In genomic region chr4:69628908-69629307, GRCm38 (mm10) we compare ENCODE assay signal across 16 mouse cellular contexts.
DNase-seq lines count a peak whose midpoint lies in the region; ATAC-seq lines count a peak whose summit lies in the region.
"Had no signal": no experiment of that assay in that cellular context is flagged by ENCODE, and none has a peak within 500 bp of the region (broad histone marks: within the 10 kb centered on the region; RNA-seq: fewer than 3 reads in every experiment).

No protein-coding gene starts in this region.

- no peaks in the 10 kb centered on the region for H3K36me3 ChIP-seq in forebrain, embryonic 13.5 days (ENCODE audit: poor library complexity, severe bottlenecking)
- no peaks in the 10 kb centered on the region for H3K36me3 ChIP-seq in forebrain, embryonic 15.5 days
- H3K36me3 ChIP-seq: embryonic facial prominence, embryonic 13.5 days; heart, embryonic 12.5 days; liver, embryonic 13.5 days had no signal

- H3K9me3 ChIP-seq in forebrain, embryonic 13.5 days (replicated peaks), result no peaks in the 10 kb centered on the region
- no peaks in the 10 kb centered on the region for H3K9me3 ChIP-seq in forebrain, embryonic 15.5 days
- H3K9me3 ChIP-seq: embryonic facial prominence, embryonic 13.5 days; heart, embryonic 12.5 days; liver, embryonic 13.5 days; megakaryocyte, embryonic 14.5 days had no signal

- intact Hi-C loops in heart, postnatal 25 days (cut with DNase I), result no loop called here

- H3K27me3 ChIP-seq in forebrain, embryonic 13.5 days, result no peaks in the 10 kb centered on the region
- no peaks in the 10 kb centered on the region for H3K27me3 ChIP-seq in forebrain, embryonic 15.5 days
- H3K27me3 ChIP-seq: embryonic facial prominence, embryonic 13.5 days; heart, embryonic 12.5 days; liver, embryonic 13.5 days; megakaryocyte, embryonic 14.5 days had no signal

- H3K27ac ChIP-seq in forebrain, embryonic 13.5 days, result no peak overlapping the region
- no peak overlapping the region for H3K27ac ChIP-seq in forebrain, embryonic 15.5 days (replicated peaks)
- H3K27ac ChIP-seq: embryonic facial prominence, embryonic 13.5 days; liver, embryonic 13.5 days had no signal

- H3K9ac ChIP-seq in forebrain, embryonic 13.5 days, result no peak overlapping the region
- no peak overlapping the region for H3K9ac ChIP-seq in forebrain, embryonic 15.5 days (replicated peaks)
- H3K9ac ChIP-seq: embryonic facial prominence, embryonic 13.5 days; heart, embryonic 12.5 days; liver, embryonic 13.5 days had no signal

- H3K4me3 ChIP-seq in forebrain, embryonic 13.5 days, result no peak overlapping the region
- no peak overlapping the region for H3K4me3 ChIP-seq in forebrain, embryonic 15.5 days
- H3K4me3 ChIP-seq: embryonic facial prominence, embryonic 13.5 days; heart, embryonic 12.5 days; liver, embryonic 13.5 days; megakaryocyte, embryonic 14.5 days had no signal

- WGBS in forebrain, embryonic 13.5 days, result 48% methylated on average over 2 of the region's 2 CpGs
- 34% methylated on average over 2 of the region's 2 CpGs for WGBS in forebrain, embryonic 15.5 days

- H3K4me1 ChIP-seq in forebrain, embryonic 13.5 days, result no peaks in the 10 kb centered on the region
- no peaks in the 10 kb centered on the region for H3K4me1 ChIP-seq in forebrain, embryonic 15.5 days
- H3K4me1 ChIP-seq: embryonic facial prominence, embryonic 13.5 days; heart, embryonic 12.5 days; liver, embryonic 13.5 days; megakaryocyte, embryonic 14.5 days had no signal

- ATAC-seq in forebrain, embryonic 13.5 days, result 0 out of 2 replicates have a peak, but pooled peaks have one; percentile 53
- no peak; the same call in 1 of the 2 replicates for ATAC-seq in forebrain, embryonic 15.5 days (replicated peaks)
- ATAC-seq: forebrain, embryonic 16.5 days; lung, postnatal 0 days had no signal

- DNase-seq in left cerebral cortex, adult 11 months (ENCODE audit: low spot score), result peak; percentile 32
- no peak for DNase-seq in left cerebral cortex, adult 18-20 months (ENCODE audit: low spot score in 2 of 2)
- DNase-seq in right cerebral cortex, adult 2 months (ENCODE audit: low spot score in 2 of 2), result peak; percentile 8 to 27
- DNase-seq in right cerebral cortex, postnatal 36 days (ENCODE audit: low spot score in 2 of 2), result no peak
- no peak for DNase-seq in heart, postnatal 25 days (ENCODE audit: low spot score)
- DNase-seq: B cell, adult 2 months; cerebellum, postnatal 36 days; liver, embryonic 13.5 days; thymus, postnatal 4 days had no signal

- H3K4me2 ChIP-seq in forebrain, embryonic 13.5 days, result no peak overlapping the region
- no peak overlapping the region for H3K4me2 ChIP-seq in forebrain, embryonic 15.5 days (replicated peaks)
- H3K4me2 ChIP-seq: embryonic facial prominence, embryonic 13.5 days; heart, embryonic 12.5 days; liver, embryonic 13.5 days had no signal

Comparison
In these comparisons a context has a peak if more than half of its experiments do, and no peak if none do; other contexts are left out.
1. DNase-seq: peak in left cerebral cortex, adult 11 months (single experiment) and right cerebral cortex, adult 2 months (2 of 2); none in left cerebral cortex, adult 18-20 months (0 of 2), right cerebral cortex, postnatal 36 days (0 of 2) and heart, postnatal 25 days (single experiment).